Mouse (Mus musculus) ES-CJ7 (cell line): ENCODE data around the gene Aldh8a1.

Experiments used
- DNase-seq: peaks from one replicate; pipeline ENCODE4 v3.0.0; 2011; ENCODE audit warnings: low read depth, low spot score

Gene Aldh8a1

GRCm38 (mm10) chr10:21376682-21377473, at the start of gene Aldh8a1:
Aldh8a1 (plus strand) TSS chr10:21377291.
- no peak for DNase-seq

DNA sequence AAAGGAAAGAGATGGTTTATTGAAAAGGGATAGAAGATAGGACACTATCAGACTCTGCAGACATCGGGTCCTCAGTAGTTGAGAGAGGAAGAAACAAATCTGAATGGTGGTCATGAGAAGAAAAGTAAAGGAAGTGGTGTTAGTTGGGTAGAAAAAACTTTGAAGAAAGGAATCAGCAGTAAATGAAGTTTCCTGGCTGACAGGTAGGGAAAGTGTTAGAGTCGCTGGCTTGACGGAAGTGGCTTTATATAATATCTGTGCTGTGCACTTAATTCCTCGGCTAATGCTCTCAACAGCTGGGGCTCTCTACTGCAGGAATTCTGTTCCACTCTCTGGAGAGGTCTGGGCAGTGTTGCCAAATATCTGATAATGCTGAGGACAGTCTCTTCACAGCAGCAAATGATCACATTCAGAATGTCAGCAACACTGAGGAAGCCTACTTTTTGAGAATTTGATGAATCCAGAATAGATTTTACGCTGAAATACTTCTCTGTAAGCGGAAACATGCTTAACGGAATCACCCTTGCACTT, 49.4 kb upstream of the Aldh8a1 start:
- no peak for DNase-seq

GRCm38 (mm10) chr10:21334349-21335105, 42.6 kb upstream of the Aldh8a1 start:
- DNase-seq, result no peak

DNA sequence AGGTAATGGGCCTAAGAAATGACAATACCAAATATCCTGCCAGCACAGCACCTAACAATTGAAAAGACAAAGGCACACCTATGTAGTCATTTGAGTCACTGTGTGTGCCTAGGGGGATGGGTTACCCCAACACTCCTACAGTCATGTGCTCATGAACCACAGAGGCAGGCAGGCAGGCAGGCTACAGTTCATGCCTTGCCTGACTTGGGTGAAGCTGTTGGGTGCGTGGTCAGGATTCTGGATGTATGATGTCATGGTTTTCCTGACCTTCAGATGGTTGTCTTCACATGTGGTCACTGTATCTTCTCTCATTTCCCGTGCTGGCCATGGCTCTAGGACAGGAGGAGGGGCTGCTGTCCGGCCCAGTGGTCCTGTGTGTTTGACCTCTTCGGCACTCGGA, 41.6 kb upstream of the Aldh8a1 start:
- no peak for DNase-seq

GRCm38 (mm10) chr10:21337191-21337590, 39.9 kb upstream of the Aldh8a1 start:
- peak; percentile 64 for DNase-seq

DNA sequence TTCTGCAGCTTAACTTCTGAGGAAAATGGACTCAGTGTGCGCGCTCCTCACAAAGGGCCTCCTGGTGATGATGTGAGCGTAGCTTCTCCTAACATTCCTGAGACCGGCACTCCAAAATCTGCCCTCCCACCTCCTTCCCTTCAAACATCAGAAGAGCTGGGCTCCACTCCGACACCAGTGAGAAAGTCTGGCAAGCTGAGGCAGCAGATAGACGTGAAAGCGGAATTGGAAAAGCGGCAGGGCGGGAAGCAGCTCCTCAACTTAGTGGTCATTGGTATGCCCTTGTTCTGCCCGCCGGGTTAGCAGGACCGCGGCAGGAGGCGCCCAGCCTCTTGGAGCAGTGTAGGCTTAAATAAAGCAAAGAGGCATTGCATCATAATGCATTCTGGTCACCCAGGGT, 35.4 kb upstream of the Aldh8a1 start:
- peak; percentile 24 for DNase-seq

GRCm38 (mm10) chr10:21342331-21343005, 34.6 kb upstream of the Aldh8a1 start:
- no peak for DNase-seq

DNA sequence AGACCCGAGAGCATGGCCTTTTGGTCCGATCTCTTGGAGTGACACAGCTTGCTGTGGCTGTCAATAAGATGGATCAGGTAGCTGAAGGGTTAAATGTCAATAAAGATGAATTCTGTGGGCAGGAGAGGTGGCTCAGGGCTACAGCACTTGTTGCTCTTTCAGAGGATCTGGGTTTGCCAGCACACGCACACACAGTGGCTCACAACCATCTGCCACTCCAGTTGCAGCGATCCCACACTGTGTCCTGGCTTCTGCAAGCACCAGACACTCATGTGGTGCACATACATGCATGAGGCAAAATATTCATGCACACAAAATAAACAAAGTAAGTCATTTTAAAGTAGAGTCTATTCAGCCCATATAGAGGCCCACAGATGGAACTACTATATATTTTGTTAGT, 29.8 kb upstream of the Aldh8a1 start:
- no peak for DNase-seq

- DNase-seq, result no peak
Measured at GRCm38 (mm10) chr10:21349449-21349848, 27.6 kb upstream of the Aldh8a1 start.

DNA sequence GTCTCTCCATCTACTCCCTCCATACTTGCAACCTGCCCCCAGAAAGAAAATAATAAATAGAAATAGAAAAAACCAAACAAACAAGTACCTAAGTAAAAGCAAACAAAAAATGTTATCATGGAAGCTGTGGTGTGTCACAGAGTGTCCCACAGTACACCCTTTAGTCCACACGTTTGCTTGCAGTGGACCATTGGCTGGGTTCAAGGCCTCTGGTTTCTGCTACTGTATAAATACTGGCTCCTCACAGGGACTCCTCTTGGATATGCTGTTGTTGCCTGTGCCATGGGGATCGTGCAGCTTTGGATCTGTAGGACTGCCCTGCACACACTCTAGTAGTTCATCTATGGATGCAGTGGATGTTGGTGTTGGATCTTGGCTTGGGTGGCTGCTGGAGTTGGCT, 27.1 kb upstream of the Aldh8a1 start:
- no peak for DNase-seq

DNA sequence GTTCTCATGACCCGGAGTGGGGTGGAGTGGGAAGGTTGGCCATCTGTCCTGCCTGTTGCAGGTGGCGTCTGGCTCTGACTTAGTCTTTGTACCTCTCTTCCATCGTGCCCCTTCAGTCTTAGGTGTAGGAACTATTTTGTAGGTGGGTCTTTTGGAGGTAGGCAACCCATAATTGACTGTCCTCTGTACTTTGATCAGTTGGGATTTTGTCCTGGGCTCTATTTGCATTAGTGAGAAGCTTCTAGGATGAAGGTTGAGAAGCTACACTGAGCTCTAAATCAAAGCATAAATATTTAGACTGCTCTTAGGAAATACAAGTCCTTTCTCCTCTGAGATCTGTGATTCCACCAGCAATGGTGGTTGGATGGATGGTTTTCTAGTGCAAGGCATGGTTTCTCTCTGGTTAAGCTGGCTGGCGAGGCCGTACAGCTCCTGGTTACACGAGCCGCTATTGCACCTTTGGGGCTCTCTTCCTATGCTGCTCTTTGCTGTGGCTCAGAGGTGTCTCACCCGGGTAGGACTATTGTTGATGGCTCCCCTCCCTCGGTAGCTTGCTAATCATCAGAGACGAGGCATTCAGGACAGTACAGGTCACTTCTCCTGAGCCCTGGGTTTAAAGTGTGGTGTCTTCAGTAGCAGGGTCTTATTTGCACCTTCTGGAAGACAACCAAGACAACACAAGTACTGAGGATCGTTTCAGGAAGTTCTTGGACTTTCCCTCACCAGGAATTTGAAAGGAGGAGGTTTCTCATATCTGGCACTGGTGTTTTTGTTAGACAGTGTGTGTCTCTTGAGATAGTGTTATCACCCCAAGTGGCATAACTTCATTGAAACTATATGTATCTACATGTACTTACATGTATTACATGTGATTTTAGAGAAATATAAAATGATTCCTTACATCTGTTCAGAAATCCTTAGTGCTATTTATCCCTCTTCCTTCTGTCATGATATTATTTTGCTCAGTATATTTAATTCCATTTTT, 26.3 kb upstream of the Aldh8a1 start:
- DNase-seq, result no peak

- DNase-seq, result no peak
Measured at GRCm38 (mm10) chr10:21351766-21352165, 25.3 kb upstream of the Aldh8a1 start.

- DNase-seq, result no peak
Measured at GRCm38 (mm10) chr10:21353890-21354289, 23.2 kb upstream of the Aldh8a1 start.

DNA sequence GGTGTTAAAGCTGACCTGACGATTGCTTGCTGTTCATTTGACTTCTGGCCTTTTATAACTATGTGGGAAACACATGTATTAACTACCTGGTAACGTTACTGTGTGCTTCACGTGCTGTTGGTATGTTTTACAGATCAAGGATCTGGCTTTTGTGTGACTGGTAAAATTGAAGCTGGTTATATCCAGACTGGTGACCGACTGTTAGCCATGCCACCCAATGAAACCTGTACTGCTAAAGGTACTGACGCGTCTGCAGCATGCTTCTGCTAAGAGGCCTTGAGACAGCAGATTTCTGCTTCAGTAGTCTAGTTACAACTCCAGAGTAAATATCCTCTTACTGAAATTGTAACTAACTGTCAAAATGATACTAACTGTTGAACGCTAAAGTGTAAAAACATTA, 22.6 kb upstream of the Aldh8a1 start:
- no peak for DNase-seq

DNA sequence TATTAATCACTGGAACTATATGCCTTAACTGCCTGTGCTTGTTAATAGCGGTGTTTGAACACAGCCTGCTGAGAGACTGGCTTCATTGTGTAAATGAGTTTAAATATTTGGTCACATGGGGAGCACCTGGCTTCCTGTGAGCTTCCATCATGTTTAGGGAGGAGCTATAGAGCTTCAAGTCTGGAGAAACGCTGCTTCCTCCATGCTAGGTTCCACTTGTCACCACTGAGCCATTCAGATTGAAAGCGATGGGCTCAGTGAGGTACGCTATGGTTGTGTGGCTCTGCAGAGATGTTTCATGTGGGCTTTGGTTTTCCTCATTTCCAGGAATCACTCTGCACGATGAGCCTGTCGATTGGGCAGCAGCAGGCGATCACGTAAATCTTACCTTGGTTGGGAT, 19.1 kb upstream of the Aldh8a1 start:
- DNase-seq, result no peak

GRCm38 (mm10) chr10:21359086-21359485, 18.0 kb upstream of the Aldh8a1 start:
- DNase-seq, result no peak

DNA sequence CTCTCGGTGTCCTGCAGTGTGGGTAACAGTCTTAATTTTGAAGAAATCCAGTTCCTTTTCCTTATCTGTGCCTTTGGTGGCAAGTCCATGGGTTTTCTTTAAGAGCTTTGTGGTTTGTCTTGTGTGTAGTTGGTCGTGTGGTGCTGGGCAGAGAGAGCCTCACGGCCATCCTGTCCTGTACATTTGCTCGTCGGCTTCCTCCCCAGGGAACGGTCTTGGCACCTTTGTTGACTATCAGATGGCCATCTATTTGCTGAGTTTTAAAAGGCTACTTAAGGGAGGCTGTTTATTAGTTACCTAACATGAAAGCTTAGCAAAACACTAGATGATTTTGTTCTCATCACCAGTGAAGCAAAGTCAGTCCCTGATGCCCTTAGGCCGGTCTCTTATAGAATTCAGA, 15.2 kb upstream of the Aldh8a1 start:
- no peak for DNase-seq

GRCm38 (mm10) chr10:21363297-21363696, 13.8 kb upstream of the Aldh8a1 start:
- no peak for DNase-seq

- DNase-seq, result no peak
Measured at GRCm38 (mm10) chr10:21364946-21365345, 12.1 kb upstream of the Aldh8a1 start.

GRCm38 (mm10) chr10:21365897-21366296, 11.2 kb upstream of the Aldh8a1 start:
- DNase-seq, result no peak

DNA sequence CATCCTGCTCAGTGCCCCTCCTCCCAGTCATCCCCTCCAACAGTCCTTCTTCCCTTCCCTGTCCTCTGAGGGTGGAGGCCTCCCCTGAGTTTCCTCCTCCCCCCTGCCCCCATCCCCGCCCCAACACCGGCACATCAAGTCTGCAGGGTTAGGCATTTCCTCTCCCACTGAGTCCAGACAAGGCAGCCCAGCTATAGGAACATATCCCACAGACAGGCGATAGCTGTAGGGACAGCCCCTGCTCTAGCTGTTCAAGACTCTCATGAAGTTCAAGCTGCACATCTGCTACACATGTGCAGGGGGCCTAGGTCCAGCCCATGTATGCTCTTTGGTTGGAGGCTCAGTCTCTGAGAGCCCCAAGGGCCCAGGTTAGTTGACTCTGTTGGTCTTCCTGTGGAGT, 10.6 kb upstream of the Aldh8a1 start:
- DNase-seq, result no peak
